Mouse (Mus musculus): ENCODE measurements around the gene March6.

Gene March6

GRCm38 (mm10) chr15:31542013-31542958, 11.4 kb upstream of the March6 start:
- peak; percentile 43 for DNase-seq

DNA sequence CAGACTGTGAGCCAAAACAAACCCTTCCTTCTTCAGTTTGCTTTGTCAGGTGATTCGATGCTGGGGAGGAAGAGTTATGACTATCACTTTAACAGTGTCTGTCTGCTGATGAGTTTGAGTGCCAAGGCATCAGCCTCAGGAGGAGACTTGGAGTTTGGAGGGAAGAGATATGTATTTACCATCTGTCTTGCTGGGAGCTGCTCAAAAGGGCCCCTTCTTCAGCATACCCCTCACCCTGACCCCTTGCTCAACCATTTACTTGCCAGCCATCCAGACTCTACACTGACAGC, 9.6 kb upstream of the March6 start:
- DNase-seq, result no peak

- DNase-seq, result no peak
Measured at GRCm38 (mm10) chr15:31539643-31540512, 9.0 kb upstream of the March6 start.

DNA sequence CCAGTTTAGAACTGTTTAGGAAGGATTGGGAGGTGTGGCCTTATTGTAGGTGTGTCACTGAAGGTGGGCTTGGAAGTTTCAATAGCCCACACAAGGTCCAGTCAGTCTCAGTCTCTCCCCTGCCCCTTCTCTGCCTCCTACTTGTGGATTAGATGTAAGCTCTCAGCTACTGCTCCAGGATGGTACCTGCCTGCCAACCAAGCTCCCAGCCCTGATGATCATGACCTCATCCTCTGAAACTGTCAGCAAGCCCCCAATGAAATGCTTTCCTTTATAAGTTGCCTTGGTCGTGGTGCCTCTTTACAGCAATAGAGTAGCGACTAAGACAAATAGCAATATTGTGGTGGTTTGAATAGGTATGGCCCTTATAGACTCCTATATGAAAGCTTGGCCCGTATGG, 7.5 kb upstream of the March6 start:
- DNase-seq, result no peak

GRCm38 (mm10) chr15:31537706-31538105, 6.9 kb upstream of the March6 start:
- no peak for DNase-seq

GRCm38 (mm10) chr15:31536051-31536737, 5.3 kb upstream of the March6 start:
- no peak for DNase-seq

DNA sequence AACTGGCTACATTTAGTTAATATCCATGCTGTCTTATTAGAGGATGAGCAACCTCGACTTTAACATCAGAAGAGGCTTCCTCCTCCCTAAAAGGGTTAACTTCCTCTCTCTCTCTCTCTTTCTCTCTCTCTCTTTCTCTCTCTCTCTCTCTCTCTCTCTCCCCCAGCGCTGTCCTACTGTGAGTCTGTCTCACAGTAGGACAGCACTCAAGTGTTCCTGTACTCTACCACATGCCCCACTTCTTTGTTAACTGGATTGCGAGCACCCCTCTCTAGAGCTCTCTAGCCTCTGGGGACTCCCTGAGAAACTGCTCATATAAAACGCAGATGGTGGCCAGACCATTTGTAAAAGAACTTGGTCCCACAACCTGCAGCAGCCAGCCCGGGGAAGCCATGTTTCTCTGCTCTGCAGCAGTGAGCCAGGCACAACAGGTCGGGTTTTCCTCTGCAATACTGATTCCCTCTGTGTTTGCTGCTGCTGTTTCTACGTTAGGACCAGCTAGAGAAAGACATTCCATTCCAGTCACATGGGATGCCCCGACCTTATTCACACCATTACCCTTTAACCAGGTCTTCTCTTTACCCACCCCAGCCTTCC, 4.5 kb upstream of the March6 start:
- no peak for DNase-seq

- no peak for DNase-seq
Measured at GRCm38 (mm10) chr15:31534421-31535258, 3.8 kb upstream of the March6 start.

DNA sequence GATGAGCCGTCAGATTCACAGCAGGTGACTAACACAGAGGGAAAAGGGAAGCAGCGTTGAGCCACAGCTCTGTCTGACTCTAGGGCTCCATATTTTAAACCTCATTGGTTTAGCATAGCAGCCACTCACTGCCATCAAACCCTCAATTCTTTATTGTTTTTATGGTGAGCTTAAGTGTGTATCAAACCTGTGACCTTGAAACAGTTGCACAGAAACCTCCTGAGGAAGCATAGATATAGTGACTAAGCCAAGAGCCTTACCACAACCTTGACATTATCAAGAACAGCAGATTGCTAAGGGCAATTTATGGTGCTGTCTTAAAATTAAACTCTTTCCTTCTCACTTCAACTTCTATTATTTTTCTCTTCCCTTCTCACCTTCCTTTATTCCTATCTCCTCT, 2.7 kb upstream of the March6 start:
- DNase-seq, result no peak

DNA sequence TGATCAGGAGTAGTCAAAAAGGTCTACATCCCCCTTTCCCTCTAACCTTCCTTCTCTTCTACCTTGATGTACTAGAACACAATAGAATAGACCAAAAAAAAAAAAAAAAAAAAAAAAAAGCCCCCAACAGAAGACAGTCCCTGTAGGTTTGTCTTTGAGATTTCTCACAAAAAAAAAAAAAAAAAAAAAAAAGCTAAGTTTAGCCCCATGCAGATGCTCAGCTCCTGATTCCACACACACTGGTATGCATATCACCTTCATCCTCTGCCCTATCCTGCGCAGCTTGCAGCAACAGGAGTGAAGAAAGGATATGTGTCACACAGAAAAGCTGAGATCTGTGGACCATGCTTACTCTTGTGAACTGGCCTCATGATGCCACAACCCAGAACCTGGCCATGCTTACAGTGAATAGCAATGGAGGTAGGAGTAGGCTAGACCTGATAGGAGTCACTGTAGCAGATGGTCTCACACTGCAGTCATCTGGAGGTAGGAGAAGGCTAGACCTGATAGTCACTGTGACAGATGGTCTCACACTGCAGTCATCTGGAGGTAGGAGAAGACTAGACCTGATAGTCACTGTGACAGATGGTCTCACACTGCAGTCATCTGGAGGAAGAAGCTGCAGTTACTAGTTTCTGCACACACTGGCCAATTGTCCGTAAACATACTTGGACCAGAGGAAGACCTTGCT, 1.6 kb upstream of the March6 start:
- DNase-seq, result no peak

DNA sequence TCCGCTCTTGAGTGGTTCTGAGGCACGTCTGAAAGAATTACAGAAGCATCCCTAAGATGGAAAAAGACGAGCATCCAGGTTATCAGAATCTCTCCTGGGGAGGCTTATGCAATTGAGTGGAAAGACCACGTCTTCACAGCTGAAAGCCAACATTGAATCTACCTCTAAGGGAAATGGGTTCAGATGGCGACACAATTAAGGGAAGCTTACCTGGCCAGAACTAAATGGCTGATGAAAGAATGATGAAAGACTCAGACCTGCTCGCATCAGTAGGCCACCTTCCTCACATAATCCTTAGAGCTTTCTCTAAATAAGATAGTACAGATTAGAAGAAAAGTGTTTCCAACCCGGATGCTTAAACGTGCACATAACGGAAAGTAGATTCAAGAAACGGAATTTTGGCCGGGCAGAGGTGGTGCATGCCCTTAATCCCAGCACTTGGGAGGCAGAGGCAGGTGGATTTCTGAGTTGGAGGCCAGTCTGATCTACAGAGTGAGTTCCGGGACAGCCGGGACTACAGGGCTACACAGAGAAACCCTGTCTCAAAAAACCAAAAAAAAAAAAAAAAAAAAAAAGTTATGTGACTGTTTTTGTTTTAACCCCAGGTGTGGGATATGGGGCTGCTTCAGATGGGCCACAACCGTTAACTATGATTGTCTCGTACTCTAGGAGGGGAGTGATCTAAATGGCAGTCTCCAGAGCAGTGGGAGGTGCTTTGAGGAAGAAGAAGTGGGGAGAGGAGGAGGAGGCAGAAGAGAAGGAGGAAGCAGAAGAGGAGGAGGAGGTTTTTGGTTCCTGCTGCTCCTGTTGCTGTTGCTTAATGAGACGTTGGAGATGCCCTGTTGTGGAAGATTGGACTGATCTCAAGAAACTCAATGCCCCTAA, 835 bp upstream of the March6 start:
- peak; percentile 20 for DNase-seq

- peak; percentile 29 for DNase-seq
Measured at GRCm38 (mm10) chr15:31529811-31530658, 818 bp downstream of the March6 start.

DNA sequence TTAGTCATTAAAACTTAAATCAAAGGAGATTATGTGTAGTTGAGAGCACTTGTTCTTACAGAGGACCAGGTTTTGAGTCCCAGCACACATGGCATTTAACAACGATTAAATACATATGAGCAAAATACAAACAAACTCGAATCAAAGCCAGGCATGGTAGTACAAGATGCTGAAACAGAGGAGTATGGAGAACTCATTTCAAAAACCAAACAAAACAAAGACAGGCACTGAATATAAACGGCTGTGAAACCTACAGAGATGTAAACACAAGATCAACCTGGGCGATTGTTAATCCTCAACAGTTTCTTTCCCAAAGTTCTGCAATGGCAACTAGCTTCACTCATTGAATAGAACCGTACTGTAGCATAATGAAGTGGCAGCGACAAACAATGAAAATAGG, 1.8 kb downstream of the March6 start:
- DNase-seq, result no peak

- no peak for DNase-seq
Measured at GRCm38 (mm10) chr15:31528477-31528876, 2.4 kb downstream of the March6 start.

- DNase-seq, result no peak
Measured at GRCm38 (mm10) chr15:31526463-31526862, 4.4 kb downstream of the March6 start.

DNA sequence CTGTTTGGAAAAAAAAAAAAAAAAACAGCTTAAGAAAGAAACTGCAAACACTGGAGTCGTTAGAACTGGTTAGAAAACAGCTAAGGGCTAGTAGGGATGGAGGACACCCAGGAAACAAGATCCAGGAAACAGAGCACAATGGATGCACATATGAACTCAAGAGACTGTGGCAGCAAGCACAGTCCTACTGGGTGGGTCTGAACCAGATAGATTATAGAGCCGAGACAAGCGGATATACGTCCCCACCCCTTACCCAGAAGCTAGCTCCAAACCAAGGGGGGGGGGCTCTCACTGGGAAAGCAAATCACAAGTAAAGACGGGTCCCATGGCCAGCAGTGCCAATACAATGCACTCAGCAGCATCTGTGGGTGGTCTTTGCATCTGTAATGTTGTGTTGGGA, 11.9 kb downstream of the March6 start:
- DNase-seq, result no peak

DNA sequence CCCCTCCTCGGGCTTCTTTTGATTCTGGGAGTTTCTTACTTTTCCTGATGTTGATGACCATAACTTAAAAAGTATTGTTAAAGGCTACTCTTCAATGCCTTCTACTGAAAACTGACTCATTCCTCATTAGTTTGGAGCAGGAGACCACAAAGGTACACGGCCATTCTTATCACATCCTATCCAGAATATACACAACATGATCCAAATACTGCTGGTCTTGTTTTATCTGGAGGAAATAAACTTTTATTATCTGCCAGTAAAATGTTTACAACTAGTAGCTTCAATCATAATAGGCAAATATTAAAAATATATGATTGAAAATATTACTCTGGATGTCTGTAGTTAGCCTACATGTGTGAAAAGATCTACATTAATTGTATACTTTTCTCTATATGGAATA, 12.5 kb downstream of the March6 start:
- no peak for DNase-seq

DNA sequence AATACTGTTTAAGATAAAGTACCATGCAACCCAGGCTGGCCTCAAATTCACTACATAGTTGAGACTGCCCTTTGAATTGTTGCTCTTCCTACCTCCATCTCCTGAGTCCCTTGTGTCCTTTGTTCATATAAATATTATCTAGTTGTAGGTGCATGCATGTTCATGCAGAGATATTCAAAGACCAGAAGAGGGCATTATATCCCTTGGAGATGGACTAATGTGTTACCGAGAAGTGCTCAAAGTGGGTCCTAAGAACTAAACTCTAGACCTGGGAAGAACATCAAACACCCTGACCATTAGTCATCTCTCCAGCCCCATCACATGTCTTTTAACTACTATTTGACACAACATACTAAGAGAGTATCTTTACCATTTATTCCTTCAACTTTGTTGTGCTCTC, 13.7 kb downstream of the March6 start:
- no peak for DNase-seq

DNA sequence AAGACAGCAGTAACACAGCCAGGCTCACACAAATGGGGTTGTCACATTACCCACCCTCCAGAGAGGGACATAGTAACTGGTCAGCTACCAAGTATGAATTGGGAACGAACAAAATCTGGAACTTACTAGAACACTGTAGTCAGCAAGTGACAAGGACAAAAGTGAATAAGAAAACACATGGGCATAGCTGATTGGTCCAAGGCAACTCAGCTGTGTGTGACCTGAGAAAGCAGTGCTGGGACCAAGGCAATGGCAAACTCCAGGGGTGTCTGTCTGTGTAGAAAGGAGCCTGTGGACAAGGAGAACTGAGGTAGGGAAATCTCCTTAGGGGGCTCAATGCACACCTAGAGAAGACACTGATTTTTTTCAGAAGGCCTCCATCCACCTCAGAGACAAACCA, 19.1 kb downstream of the March6 start:
- no peak for DNase-seq
